Comparison of ENCODE assay signal across 8 mouse cellular contexts in the genomic region with DNA sequence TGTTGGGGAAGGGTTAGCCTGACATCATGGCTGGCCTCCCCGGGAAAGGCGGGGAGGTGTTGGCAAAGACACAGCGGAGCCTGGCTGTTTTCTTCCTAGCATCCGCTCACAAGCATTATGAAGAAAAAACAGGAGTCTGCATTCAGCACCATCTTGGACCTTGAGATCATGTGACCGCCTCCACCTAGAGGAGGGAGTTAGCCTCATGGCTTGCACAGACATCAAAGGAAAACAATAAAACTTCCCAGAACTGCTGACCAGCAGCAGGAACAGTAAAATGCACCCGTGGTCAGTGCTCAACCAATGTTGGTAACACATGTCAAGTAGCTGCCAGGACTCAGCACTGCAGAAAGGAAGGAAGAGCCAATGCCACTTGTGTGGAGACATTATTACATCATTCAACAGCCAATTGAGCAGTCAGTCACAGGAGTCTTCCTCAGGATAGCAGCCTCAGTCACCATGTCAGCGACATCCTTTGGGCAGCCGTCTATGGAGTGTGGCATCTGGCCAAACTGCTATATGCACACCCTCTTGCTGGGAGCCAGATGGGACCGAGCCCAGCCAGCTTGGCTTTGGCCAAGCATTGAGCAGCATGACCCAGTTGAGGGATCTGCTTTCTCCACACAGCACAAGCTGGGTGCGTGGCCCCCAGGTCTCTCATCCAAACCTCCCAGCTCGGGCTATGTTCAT. TPM values are rescaled to one million over a fixed set of nuclear protein-coding genes. Genes with fewer than 3 reads are reported as not detected.
DNase-seq lines count a peak whose midpoint lies in the region; ATAC-seq and TF ChIP-seq lines count a peak whose summit lies in the region.

No protein-coding gene starts in this region.

- 67% methylated on average over 11 of the region's 11 CpGs for WGBS in intestine, embryonic 16.5 days

- H3K4me1 ChIP-seq in intestine, embryonic 16.5 days (ENCODE audit: control insufficient read depth, insufficient read depth, low read length) = peaks cover 13% of the 10 kb centered on the region

- no peak overlapping the region for H3K27ac ChIP-seq in left cerebral cortex, adult 2 months
- H3K27ac ChIP-seq in intestine, embryonic 16.5 days (ENCODE audit: low read length) = peak overlapping the region; percentile 92

- no peak overlapping the region for H3K4me3 ChIP-seq in left cerebral cortex, adult 2 months
- H3K4me3 ChIP-seq in intestine, embryonic 16.5 days (ENCODE audit: low read length) = no peak overlapping the region

- peak; percentile 52 for ATAC-seq in intestine, embryonic 16.5 days
- ATAC-seq in monocyte, adult 5-6 weeks (replicated peaks; ENCODE audit: insufficient number of reproducible peaks, low FRiP score, low TSS enrichment, poor library complexity, severe bottlenecking) = 0 out of 2 replicates have a peak, but pooled peaks have one; percentile 23

- no peaks in the 10 kb centered on the region for H3K36me3 ChIP-seq in intestine, embryonic 16.5 days (ENCODE audit: control insufficient read depth, insufficient read depth, low read length)

- H3K27me3 ChIP-seq in intestine, embryonic 16.5 days (replicated peaks; ENCODE audit: control insufficient read depth, insufficient read depth, low read length) = no peaks in the 10 kb centered on the region

- TF ChIP-seq CTCF in left cerebral cortex, adult 2 months (IDR thresholded peaks at IDR 0.05) = no peak

- DNase-seq in left cerebral cortex, postnatal 4 days = peak; percentile 92
- no peak for DNase-seq in left cerebral cortex, adult 2 months (ENCODE audit: extremely low spot score in 1 of 2, low spot score in 2 of 2)
- DNase-seq in adipocyte (ENCODE audit: low spot score) = peak; percentile 63
- DNase-seq in cerebellum, postnatal 10 days = peak; percentile 90 to 93
- no peak for DNase-seq in spleen, postnatal 14 days (ENCODE audit: low spot score in 2 of 2)
- DNase-seq in layer of hippocampus, postnatal 14 days (ENCODE audit: low spot score in 2 of 2) = no peak

- H3K4me2 ChIP-seq in intestine, embryonic 16.5 days (ENCODE audit: low read depth, low read length) = peak overlapping the region; percentile 30; the same call in 1 of the 2 replicates

- no peaks in the 10 kb centered on the region for H3K9me3 ChIP-seq in intestine, embryonic 16.5 days (ENCODE audit: control insufficient read depth, low read length)

- intact Hi-C loops in left cerebral cortex, postnatal 4 days (cut with DNase I) = loop anchor here (10.0 kb wide), 2 partner anchors 65 to 165 kb away; a partner anchor contains a TSS
- intact Hi-C loops in left cerebral cortex, adult 2 months (cut with DNase I) = no loop called here

- H3K9ac ChIP-seq in intestine, embryonic 16.5 days (ENCODE audit: low read depth, low read length) = no peak overlapping the region

RNA-seq across cellular contexts. Expression of a gene that starts 24.8 kb away (rescaled TPM):
- total RNA-seq in left cerebral cortex, postnatal 4 days (2021) = 100 to 1,000 TPM; 154 to 166 TPM
- total RNA-seq in left cerebral cortex, adult 2 months (2021) = 10 to 100 TPM; 85.9 to 87.5 TPM
- 149 and 158 TPM in 2 replicates for polyA plus RNA-seq in intestine, embryonic 16.5 days (2015; fragmentation: Nextera tagmentation; extraction: Ambion mirVana)
- total RNA-seq in monocyte, adult 5-6 weeks (2017) = 274 to 316 TPM (median 277 TPM) in 3 replicates
- total RNA-seq in layer of hippocampus, postnatal 14 days (2021) = 10 to 100 TPM; 68.9 to 83.3 TPM

Comparison
In these comparisons a context has a peak if more than half of its experiments do, and no peak if none do; other contexts are left out.
1. DNase-seq: peak in left cerebral cortex, postnatal 4 days (single experiment), adipocyte (single experiment) and cerebellum, postnatal 10 days (2 of 2); none in left cerebral cortex, adult 2 months (0 of 2), spleen, postnatal 14 days (0 of 2) and layer of hippocampus, postnatal 14 days (0 of 2).